Mouse (Mus musculus): ENCODE measurements at regions not wholly inside any gene's neighbourhood (a gene's known extent, or its start where the extent isn't known, plus 50 kb on each side); places are given as distances from the start of the nearest gene placed in this dataset.
A peak's percentile ranks its signal among the peaks of the same experiment; 100 is the strongest.

GRCm38 (mm10) chr4:87668314-87668713 is 364.9 kb downstream of the Mllt3 start:
- no peak for DNase-seq
- intact Hi-C loops (cut with DNase I), result no loop called here

- intact Hi-C loops (cut with DNase I), result no loop called here
- DNase-seq, result no peak
These were observed 365.5 kb downstream of the Mllt3 start for GRCm38 (mm10) chr4:87667556-87668154.

- no peak for DNase-seq
These were observed 368.0 kb downstream of the Mllt3 start for GRCm38 (mm10) chr4:87665149-87665548.

GRCm38 (mm10) chr4:87662876-87663275 is 370.3 kb downstream of the Mllt3 start:
- intact Hi-C loops (cut with DNase I), result no loop called here
- no peak for DNase-seq

More at GRCm38 (mm10) chr4:87665149-87665548, 368.0 kb downstream of the Mllt3 start:
- intact Hi-C loops (cut with DNase I), result no loop called here

- no peak for DNase-seq
- intact Hi-C loops (cut with DNase I), result no loop called here
These were observed 374.8 kb downstream of the Mllt3 start for GRCm38 (mm10) chr4:87658316-87658715.

- intact Hi-C loops (cut with DNase I), result no loop called here
- DNase-seq, result no peak
These were observed 375.3 kb downstream of the Mllt3 start for GRCm38 (mm10) chr4:87657855-87658254.

GRCm38 (mm10) chr4:87653440-87654165 is 379.6 kb downstream of the Mllt3 start:
- DNase-seq, result no peak
- intact Hi-C loops (cut with DNase I), result no loop called here

GRCm38 (mm10) chr4:87652314-87652934 is 380.7 kb downstream of the Mllt3 start:
- intact Hi-C loops (cut with DNase I), result no loop called here
- DNase-seq, result no peak

GRCm38 (mm10) chr4:87651275-87651674 is 381.9 kb downstream of the Mllt3 start:
- no peak for DNase-seq
- intact Hi-C loops (cut with DNase I), result no loop called here

GRCm38 (mm10) chr4:87650837-87651236 is 382.3 kb downstream of the Mllt3 start:
- DNase-seq, result no peak
- intact Hi-C loops (cut with DNase I), result no loop called here

GRCm38 (mm10) chr4:87650393-87650792 is 382.8 kb downstream of the Mllt3 start:
- intact Hi-C loops (cut with DNase I), result no loop called here
- no peak for DNase-seq

- DNase-seq, result no peak
- intact Hi-C loops (cut with DNase I), result no loop called here
These were observed 384.2 kb downstream of the Mllt3 start for GRCm38 (mm10) chr4:87648919-87649318.

GRCm38 (mm10) chr4:87647932-87648911 is 384.9 kb downstream of the Mllt3 start:
- intact Hi-C loops (cut with DNase I), result no loop called here
- DNase-seq, result peak in 1 of 2 experiments; percentile 17

GRCm38 (mm10) chr4:87642002-87642401 is 391.2 kb downstream of the Mllt3 start:
- DNase-seq, result no peak
- intact Hi-C loops (cut with DNase I), result no loop called here

GRCm38 (mm10) chr4:87641551-87641950 is 391.6 kb downstream of the Mllt3 start:
- no peak for DNase-seq
- intact Hi-C loops (cut with DNase I), result no loop called here

GRCm38 (mm10) chr4:87638380-87638646 is 394.9 kb downstream of the Mllt3 start:
- intact Hi-C loops (cut with DNase I), result no loop called here
- DNase-seq, result no peak

- intact Hi-C loops (cut with DNase I), result no loop called here
- no peak for DNase-seq
These were observed 395.4 kb downstream of the Mllt3 start for GRCm38 (mm10) chr4:87637629-87638379.

GRCm38 (mm10) chr4:87611116-87611515 is 380.8 kb upstream of the Slc24a2 start:
- no peak for DNase-seq
- intact Hi-C loops (cut with DNase I), result no loop called here

- DNase-seq, result no peak
- intact Hi-C loops (cut with DNase I), result no loop called here
These were observed 363.4 kb upstream of the Slc24a2 start for GRCm38 (mm10) chr4:87593644-87594043.

- intact Hi-C loops (cut with DNase I), result no loop called here
These were observed 360.5 kb upstream of the Slc24a2 start for GRCm38 (mm10) chr4:87590797-87591196.

More at GRCm38 (mm10) chr4:87590797-87591196, 360.5 kb upstream of the Slc24a2 start:
- no peak for DNase-seq

All from heart, postnatal 36 days (tissue).